Mouse (Mus musculus): ENCODE results near the gene Upf2.

DNA sequence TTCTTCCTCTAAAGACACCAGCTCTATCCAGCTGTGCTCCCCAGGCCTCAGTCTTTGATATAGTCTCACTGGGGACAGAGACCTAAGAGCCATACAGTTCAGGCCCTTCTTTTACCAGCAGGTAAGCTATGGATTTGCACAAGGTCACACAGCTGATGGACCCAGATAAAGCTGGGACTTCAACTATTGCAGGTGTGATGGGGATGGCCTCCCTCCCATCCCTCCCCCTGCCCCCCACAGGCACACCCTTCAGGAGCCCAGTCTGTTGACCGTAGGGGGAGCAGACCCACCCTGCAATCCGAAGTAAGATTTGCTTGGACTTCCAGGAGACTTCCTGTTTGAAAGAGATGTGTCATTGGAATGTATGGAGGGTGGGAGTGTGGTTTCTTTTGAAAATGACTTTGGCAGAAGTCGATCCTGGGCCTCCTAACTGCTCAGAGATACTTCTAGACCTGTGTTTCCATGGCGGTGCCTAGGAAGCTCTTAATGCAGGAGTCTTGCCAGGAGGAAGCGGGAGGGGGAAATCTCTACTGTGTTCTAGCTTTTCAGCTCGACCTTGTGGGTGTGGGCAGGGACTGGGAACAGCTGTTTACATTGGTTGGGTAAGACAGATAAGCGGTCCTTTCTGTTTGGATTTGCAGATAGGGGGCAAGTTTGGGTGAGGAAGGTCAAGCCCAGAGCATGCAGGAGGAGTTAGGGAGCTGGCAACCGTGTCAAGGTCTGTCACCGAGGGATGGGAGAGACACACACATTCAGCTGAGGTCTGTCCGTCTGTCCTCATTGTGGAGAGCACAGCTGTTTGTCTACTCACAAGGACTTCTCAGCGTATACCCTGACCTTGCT lies 120.5 kb downstream of the Upf2 start:
- TF ChIP-seq EP300 (optimal IDR thresholded peaks at IDR 0.05) = no peak
- TF ChIP-seq CTCF (IDR thresholded peaks at IDR 0.05; ENCODE audit: low read depth) = no peak

All from stomach, postnatal 0 days (tissue).